Mouse (Mus musculus): ENCODE measurements around the gene 4930595M18Rik.

Gene 4930595M18Rik

GRCm38 (mm10) chrX:81458021-81458420 lies at the start of gene 4930595M18Rik:
Gene 4930595M18Rik, minus strand, starts transcription at chrX:81458121.
- DNase-seq (ENCODE audit: low spot score in 2 of 2) = no peak

GRCm38 (mm10) chrX:81472500-81472899 lies 14.6 kb upstream of the 4930595M18Rik start:
- DNase-seq (ENCODE audit: low spot score in 2 of 2) = no peak

Data from natural killer cell, adult 2 months (primary cell).